Mouse (Mus musculus) lung, postnatal 14 days (tissue): ENCODE measurements around the gene Inpp5a.

Experiments used
- DNase-seq: peaks from one replicate; pipeline ENCODE4 v3.0.0; 2021

Inpp5a gene

GRCm38 (mm10) chr7:139388670-139389212, at the start of gene Inpp5a:
Gene Inpp5a, plus strand, starts transcription at chr7:139389109.
- DNase-seq: peak; percentile 99

GRCm38 (mm10) chr7:139339184-139339583, 49.7 kb upstream of the Inpp5a start:
- DNase-seq: no peak

DNA sequence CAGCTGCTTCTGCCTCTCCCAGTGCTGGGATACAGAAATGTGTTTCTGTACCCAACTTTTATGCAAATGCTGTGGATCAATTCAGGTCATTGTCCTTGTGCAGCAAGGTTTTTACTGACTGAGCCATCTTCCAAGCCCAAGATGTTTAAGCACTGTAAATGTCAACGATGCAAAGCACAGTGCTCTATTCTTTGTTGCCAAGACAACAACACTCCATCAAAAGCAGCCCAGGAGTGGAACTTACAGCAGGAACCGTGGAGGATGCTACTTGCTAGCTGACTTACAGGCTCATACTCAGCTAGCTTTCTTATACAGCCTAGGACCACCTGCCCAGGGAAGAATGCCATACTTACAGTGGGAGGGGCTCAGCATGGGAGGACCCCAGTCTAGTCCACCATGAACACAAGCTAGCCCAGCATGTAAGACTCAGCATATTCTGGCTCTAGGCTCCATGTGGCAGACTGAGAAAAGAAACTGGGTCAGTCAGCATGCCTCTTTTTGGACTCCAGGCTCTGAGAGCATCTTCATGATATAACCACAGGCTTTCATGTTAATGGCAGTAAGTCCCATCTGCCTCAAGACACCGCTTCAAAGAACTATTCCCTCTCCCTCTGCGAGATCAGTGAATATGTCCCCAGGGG, 47.8 kb upstream of the Inpp5a start:
- no peak for DNase-seq

DNA sequence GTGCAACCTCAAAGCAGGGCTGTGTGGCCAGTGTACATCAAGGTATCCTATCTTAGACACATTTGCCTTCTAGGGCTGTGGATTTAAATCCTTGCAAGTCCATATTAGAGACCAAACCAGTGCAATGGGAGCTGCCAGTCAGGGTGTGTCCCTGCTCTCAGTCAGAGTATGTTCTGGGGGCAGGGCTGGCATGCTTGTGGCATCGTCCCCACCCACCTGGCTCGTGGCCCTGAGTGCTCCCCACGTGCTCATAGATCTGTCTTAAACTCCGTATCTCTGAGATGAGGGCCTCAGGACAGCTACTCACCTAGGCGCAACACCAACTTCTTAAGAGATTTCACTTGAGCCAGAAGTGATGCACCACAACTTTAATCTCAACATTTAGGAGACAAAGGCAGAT, 46.1 kb upstream of the Inpp5a start:
- DNase-seq: no peak

DNA sequence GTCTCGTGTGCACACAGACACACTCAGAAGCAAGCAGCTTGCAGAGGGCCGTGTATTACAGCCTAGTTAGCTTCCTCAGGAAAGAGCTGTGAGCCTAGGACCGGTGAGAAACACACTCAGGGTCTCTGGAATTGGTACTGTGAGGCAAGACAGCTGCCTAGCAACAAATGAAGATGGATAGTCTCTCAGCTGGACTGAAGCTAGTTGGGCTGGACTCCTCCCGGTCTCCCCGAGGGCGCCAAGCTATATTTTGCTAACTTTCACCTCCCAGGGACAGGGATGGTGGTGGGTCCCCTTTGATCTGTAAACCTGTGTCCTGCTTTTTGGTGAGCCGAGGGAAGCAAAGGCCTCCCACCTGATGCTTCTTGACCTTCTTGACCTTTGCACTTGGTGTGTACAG, 41.9 kb upstream of the Inpp5a start:
- DNase-seq: no peak

GRCm38 (mm10) chr7:139350606-139351005, 38.3 kb upstream of the Inpp5a start:
- DNase-seq: no peak

DNA sequence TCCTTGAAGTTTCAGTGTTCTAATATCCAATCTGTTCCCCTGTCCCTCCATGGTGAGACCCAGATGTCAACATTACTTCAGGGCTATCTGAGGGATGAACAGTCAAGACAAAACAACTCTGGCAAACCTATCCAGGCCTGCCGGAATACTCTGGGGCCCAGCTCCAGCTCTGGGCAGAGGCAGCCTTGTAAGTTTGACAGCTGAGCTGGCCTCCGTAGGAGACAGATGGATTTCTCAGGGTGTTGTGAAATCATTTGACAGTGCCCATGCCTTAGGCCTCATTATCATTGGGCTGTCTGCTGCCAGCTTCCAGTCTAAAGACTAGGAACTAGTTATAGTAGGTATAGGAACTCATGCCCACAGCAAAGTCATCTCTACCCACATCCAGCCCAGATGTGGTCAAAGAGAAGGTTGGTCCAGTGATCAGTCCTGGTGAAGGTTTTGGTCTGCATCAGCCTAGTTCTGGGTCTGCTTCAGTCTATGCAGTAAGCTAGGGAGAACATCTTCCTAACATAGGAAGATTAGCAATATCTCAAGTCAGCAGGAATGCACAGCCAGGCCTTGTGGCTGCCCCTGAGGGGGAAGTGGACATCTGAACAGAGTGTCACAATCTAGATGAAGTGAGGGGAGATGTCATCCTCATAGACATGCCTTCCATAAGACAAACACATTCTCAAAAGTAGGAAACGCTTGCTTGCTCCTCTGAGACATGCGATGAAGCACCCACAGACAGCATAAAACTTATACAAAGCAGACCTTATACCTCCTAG, 34.4 kb upstream of the Inpp5a start:
- no peak for DNase-seq

DNA sequence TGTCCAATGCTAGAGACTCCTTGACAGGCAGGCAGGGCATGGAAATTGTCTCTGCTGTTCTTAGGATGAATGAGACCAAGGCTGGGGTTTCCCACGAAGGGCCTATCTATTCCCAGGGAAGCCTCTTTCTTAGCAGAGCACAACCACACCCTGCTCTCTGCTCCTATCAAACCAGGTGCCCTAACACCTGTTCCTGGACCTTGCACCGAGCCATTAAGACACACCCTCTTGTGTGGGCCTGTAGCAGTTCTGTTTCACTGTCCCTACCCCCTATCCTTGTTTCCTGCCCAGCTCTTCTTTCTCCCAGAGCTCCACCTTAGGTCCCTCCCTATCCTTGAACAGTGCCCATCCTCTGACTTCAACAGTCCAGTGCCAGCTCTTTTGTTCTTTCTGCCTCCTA, 31.9 kb upstream of the Inpp5a start:
- DNase-seq: no peak

- no peak for DNase-seq
Measured at GRCm38 (mm10) chr7:139359906-139360305, 29.0 kb upstream of the Inpp5a start.

GRCm38 (mm10) chr7:139360890-139361559, 27.9 kb upstream of the Inpp5a start:
- no peak for DNase-seq

GRCm38 (mm10) chr7:139361799-139362198, 27.1 kb upstream of the Inpp5a start:
- DNase-seq: no peak

DNA sequence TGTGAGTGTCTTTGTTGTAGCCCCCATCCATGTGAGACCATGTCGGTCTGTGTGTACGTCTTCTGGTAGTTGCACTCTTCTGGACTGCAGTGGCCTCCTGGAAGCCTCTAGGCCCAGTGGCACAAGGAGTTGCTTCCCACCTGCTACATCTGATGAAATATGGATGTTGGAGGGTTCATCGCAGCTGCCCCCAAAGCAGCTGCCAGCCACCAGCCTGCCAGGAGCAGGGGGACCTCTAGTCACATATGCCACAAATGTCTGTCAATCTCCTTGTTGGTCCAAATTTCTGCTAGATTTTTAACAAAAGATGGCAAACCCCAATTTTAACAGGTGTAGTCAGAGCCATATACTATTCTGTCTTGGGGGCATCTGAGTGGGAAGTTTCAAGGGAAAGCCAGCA, 26.4 kb upstream of the Inpp5a start:
- no peak for DNase-seq

- DNase-seq: peak; percentile 48
Measured at GRCm38 (mm10) chr7:139363281-139364004, 25.5 kb upstream of the Inpp5a start.

DNA sequence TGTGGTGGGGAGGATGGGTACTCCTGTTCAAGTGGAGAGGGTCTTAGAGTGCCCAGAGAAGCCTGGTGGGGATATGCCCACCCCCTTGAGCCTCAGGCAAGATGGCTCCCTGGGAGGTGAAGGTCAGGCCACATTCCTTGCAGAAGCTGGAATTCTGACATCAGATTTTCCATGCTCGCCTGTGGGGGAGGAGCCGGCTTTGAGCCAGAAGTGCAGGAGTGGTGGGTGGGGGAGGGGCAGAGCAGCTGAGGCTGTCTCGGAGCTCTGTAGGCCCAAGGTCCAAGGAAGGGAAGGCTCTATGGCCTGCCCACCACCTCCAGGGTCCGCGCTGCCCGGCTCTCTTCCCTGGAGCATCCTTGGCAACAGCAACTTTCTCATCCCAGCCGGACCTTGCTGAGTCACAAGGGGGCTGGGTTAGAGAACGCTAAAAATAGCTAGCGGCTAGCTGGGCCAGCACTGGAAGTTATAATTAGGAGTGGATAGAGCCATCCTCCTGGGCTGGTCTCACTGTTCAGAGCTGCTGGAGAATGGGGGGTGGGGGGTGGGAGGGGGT, 24.8 kb upstream of the Inpp5a start:
- peak; percentile 75 for DNase-seq

- DNase-seq: no peak
Measured at GRCm38 (mm10) chr7:139364936-139365830, 23.7 kb upstream of the Inpp5a start.

DNA sequence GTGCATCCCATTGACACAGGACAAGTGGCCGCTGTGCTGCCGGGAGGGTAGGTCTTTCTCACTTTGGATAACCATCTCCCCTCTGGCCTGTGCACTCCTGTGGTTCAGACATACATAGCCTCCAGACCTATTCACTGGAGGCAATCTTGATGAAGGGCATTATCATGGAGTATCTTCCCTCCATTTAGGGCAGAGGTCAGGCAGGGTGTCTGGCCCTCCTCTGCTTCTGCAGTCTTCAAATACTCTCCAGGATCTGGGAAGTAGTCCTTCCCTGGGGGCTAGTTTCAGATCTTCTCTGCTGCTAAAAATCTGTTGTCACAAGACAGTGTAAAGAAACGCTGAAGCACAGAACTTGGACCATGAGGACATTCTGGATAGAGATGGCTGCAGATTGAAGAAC, 22.8 kb upstream of the Inpp5a start:
- no peak for DNase-seq

- DNase-seq: peak; percentile 62
Measured at GRCm38 (mm10) chr7:139366549-139366948, 22.4 kb upstream of the Inpp5a start.

DNA sequence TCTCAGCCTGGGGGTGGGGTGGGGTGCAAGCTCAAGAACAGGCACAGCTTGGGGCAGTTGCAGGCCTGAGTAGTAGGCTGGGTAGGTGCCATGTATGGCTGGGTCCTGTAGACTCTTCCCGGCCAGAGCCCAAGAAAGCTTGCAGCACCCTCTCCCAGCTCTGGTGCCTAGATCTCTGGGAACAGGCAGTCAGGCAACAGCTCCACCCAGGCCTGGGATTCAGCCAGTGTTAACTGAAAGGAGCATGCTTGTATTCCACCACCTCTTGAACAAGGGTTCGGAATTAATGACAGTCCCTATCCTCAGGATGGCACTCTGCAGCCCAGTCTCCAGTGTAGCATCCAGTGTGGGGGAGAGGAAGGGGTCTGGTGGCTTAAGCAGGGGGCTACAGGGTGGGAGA, 20.7 kb upstream of the Inpp5a start:
- DNase-seq: peak; percentile 56

- peak; percentile 70 for DNase-seq
Measured at GRCm38 (mm10) chr7:139368722-139369380, 20.1 kb upstream of the Inpp5a start.

DNA sequence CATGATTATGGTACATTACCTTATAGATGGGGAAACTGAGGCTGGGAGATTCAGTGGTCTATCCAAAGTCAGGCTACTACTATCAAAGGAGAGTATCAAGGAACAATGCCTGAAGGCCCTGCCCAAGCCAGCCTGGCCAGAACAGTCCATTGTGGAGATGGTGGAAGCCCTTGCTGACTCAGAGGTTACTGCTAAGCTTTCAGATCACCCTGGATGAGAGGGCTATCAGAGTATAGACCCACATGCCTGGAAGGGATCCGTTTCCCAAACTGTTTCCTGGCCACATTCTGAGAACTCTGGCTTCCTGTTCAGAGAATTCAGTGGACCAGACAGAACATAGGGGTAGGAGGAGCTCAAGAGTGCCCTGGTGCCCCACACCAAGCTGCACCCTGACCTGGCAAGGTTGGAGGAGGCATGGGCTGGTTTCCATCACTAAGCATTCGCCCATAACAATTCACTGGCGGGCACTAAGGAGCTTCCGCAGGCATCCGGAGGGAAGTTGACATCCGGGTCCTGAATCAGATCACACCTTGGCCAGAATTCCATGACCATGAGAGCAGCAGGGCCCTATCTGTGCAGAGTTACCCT, 19.3 kb upstream of the Inpp5a start:
- DNase-seq: no peak

DNA sequence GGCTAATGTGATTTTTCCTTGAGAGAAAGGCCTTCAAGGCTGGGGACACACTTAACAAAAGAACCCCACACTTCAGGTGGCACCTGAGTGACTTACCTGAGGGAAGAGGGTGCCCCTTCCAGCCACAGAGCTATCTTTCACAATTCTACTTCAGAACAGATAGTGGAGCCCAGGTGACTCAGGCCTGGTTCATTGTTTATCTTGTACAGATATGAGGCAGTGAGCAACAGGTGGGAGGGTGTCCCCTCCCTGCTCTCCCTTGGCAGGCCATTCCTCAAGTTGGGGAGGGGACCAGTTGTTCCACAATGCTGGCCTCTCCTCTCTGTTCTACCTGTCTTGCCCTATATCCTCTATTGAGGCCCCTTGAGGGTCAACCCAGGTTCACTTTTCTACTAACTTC, 17.5 kb upstream of the Inpp5a start:
- no peak for DNase-seq
